Mouse (Mus musculus): ENCODE results near the gene Pip5k1b. TPM values are rescaled to one million over a fixed set of nuclear protein-coding genes. Genes with fewer than 3 reads are reported as not detected.
A peak's percentile ranks its signal among the peaks of the same experiment; 100 is the strongest.

The Pip5k1b gene
- polyA plus RNA-seq, 1 experiment from 2014 or later, result 0.77 TPM

- WGBS, result 86% methylated on average over 9 of the region's 9 CpGs
- Histone ChIP-seq H3K4me1 (no peaks in the 10 kb centered on the region; the same call in 1 of the 2 replicates), H3K4me2 (no peak overlapping the region), H3K9ac (no peak overlapping the region), H3K9me3 (no peaks in the 10 kb centered on the region), H3K27me3 (no peaks in the 10 kb centered on the region), H3K36me3 (no peaks in the 10 kb centered on the region), H3K27ac (no peak overlapping the region), H3K4me3 (no peak overlapping the region)
- ATAC-seq (ENCODE audit: insufficient number of reproducible peaks, low FRiP score, low TSS enrichment, low read depth), result no peak
These were observed 239.5 kb downstream of the Pip5k1b start for GRCm38 (mm10) chr19:24316060-24316725.

DNA sequence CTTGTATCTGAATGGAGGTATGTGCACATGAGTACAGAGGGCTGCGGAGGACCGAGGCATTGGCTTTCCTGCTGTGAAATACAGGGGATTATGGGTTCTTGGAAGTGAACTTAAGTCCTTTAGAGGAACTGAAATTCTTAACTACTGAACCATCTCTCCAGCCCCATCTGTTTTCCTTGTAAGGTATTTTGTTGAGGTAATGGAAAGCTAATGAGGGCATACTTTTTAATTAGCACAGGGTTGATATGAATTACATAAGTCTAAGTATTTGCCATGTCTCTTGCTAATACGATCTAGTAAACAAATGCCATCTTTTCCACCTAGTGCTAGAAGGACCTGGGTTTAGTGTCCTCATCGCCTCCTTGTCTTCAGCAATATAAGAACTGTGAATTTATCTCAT, 240.4 kb downstream of the Pip5k1b start:
- no peak overlapping the region for H3K4me2 ChIP-seq
- H3K9me3 ChIP-seq, result no peaks in the 10 kb centered on the region
- WGBS, result 90% methylated on average over 4 of the region's 4 CpGs
- H3K27ac ChIP-seq, result no peak overlapping the region
- no peaks in the 10 kb centered on the region for H3K36me3 ChIP-seq
- no peak overlapping the region for H3K9ac ChIP-seq
- H3K4me3 ChIP-seq, result no peak overlapping the region
- no peaks in the 10 kb centered on the region for H3K27me3 ChIP-seq
- H3K4me1 ChIP-seq, result no peaks in the 10 kb centered on the region; the same call in 1 of the 2 replicates
- ATAC-seq (ENCODE audit: insufficient number of reproducible peaks, low FRiP score, low TSS enrichment, low read depth), result no peak

GRCm38 (mm10) chr19:24314676-24315075, 241.0 kb downstream of the Pip5k1b start:
- H3K4me2 ChIP-seq, result no peak overlapping the region
- ATAC-seq (ENCODE audit: insufficient number of reproducible peaks, low FRiP score, low TSS enrichment, low read depth), result no peak
- no peaks in the 10 kb centered on the region for H3K9me3 ChIP-seq
- no peaks in the 10 kb centered on the region for H3K27me3 ChIP-seq
- no peak overlapping the region for H3K9ac ChIP-seq
- no peak overlapping the region for H3K4me3 ChIP-seq
- no peak overlapping the region for H3K27ac ChIP-seq
- WGBS, result 92% methylated on average over 11 of the region's 11 CpGs
- H3K4me1 ChIP-seq, result no peaks in the 10 kb centered on the region; the same call in 1 of the 2 replicates
- no peaks in the 10 kb centered on the region for H3K36me3 ChIP-seq

- WGBS, result 46% methylated on average over 12 of the region's 12 CpGs
- no peak overlapping the region for H3K4me2 ChIP-seq
- no peaks in the 10 kb centered on the region for H3K36me3 ChIP-seq
- H3K4me3 ChIP-seq, result no peak overlapping the region
- ATAC-seq (ENCODE audit: insufficient number of reproducible peaks, low FRiP score, low TSS enrichment, low read depth), result no peak
- H3K27me3 ChIP-seq, result no peaks in the 10 kb centered on the region
- H3K9me3 ChIP-seq, result no peaks in the 10 kb centered on the region
- H3K27ac ChIP-seq, result no peak overlapping the region
- no peak overlapping the region for H3K9ac ChIP-seq
- H3K4me1 ChIP-seq, result peaks cover 7% of the 10 kb centered on the region
These were observed 242.9 kb downstream of the Pip5k1b start for GRCm38 (mm10) chr19:24312556-24313342.

GRCm38 (mm10) chr19:24312046-24312445, 243.6 kb downstream of the Pip5k1b start:
- no peak overlapping the region for H3K27ac ChIP-seq
- H3K9me3 ChIP-seq, result no peaks in the 10 kb centered on the region
- H3K4me3 ChIP-seq, result no peak overlapping the region
- H3K27me3 ChIP-seq, result no peaks in the 10 kb centered on the region
- H3K36me3 ChIP-seq, result no peaks in the 10 kb centered on the region
- H3K4me1 ChIP-seq, result peaks cover 7% of the 10 kb centered on the region
- WGBS, result 71% methylated on average over 5 of the region's 5 CpGs
- H3K9ac ChIP-seq, result no peak overlapping the region
- H3K4me2 ChIP-seq, result no peak overlapping the region
- no peak for ATAC-seq (ENCODE audit: insufficient number of reproducible peaks, low FRiP score, low TSS enrichment, low read depth)

- ATAC-seq (ENCODE audit: insufficient number of reproducible peaks, low FRiP score, low TSS enrichment, low read depth), result no peak
- Histone ChIP-seq H3K9me3 (no peaks in the 10 kb centered on the region), H3K36me3 (no peaks in the 10 kb centered on the region), H3K27ac (no peak overlapping the region), H3K4me1 (peaks cover 7% of the 10 kb centered on the region), H3K4me2 (no peak overlapping the region), H3K9ac (no peak overlapping the region), H3K27me3 (peaks cover 2% of the 10 kb centered on the region; the same call in 1 of the 2 replicates), H3K4me3 (no peak overlapping the region)
- WGBS, result 14% methylated on average over 5 of the region's 5 CpGs
These were observed 247.4 kb downstream of the Pip5k1b start for GRCm38 (mm10) chr19:24308305-24308705.

GRCm38 (mm10) chr19:24307271-24308221, 248.1 kb downstream of the Pip5k1b start:
- no peaks in the 10 kb centered on the region for H3K36me3 ChIP-seq
- no peak overlapping the region for H3K9ac ChIP-seq
- peaks cover 7% of the 10 kb centered on the region for H3K4me1 ChIP-seq
- WGBS, result 56% methylated on average over 13 of the region's 13 CpGs
- H3K9me3 ChIP-seq, result no peaks in the 10 kb centered on the region
- no peak overlapping the region for H3K4me3 ChIP-seq
- no peak overlapping the region for H3K4me2 ChIP-seq
- no peak for ATAC-seq (ENCODE audit: insufficient number of reproducible peaks, low FRiP score, low TSS enrichment, low read depth)
- H3K27ac ChIP-seq, result no peak overlapping the region
- H3K27me3 ChIP-seq, result peaks cover 4% of the 10 kb centered on the region; the same call in 1 of the 2 replicates

- H3K27me3 ChIP-seq, result peaks cover 4% of the 10 kb centered on the region; the same call in 1 of the 2 replicates
- peaks cover 7% of the 10 kb centered on the region for H3K4me1 ChIP-seq
- ATAC-seq (ENCODE audit: insufficient number of reproducible peaks, low FRiP score, low TSS enrichment, low read depth), result no peak
- no peak overlapping the region for H3K9ac ChIP-seq
- no peak overlapping the region for H3K4me2 ChIP-seq
- no peaks in the 10 kb centered on the region for H3K36me3 ChIP-seq
- 91% methylated on average over 5 of the region's 5 CpGs for WGBS
- H3K27ac ChIP-seq, result no peak overlapping the region
- H3K4me3 ChIP-seq, result no peak overlapping the region
- no peaks in the 10 kb centered on the region for H3K9me3 ChIP-seq
These were observed 249.3 kb downstream of the Pip5k1b start for GRCm38 (mm10) chr19:24306351-24306750.

DNA sequence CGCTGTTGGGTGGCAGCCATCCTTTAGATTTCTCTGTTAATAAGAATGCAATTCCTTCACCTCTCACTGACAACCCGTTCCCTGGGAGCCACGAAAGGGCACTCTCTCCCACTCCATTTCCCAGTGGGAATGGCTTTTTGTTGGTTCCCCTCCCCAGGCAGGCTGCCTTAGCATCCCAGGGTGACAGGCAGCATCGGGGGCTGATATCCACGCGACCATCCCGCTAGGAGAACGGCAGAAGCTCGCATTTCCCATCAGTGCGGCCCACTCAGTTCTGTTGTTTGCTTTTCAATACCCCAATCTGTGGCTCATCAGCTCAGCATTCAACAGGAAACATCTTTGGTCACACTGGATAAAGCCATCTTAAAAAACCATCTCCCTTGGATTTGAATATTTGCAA, 253.5 kb downstream of the Pip5k1b start:
- no peak overlapping the region for H3K27ac ChIP-seq
- no peak overlapping the region for H3K9ac ChIP-seq
- ATAC-seq (ENCODE audit: insufficient number of reproducible peaks, low FRiP score, low TSS enrichment, low read depth), result no peak
- no peaks in the 10 kb centered on the region for H3K4me1 ChIP-seq
- 62% methylated on average over 10 of the region's 10 CpGs for WGBS
- no peaks in the 10 kb centered on the region for H3K9me3 ChIP-seq
- H3K27me3 ChIP-seq, result peaks cover 4% of the 10 kb centered on the region; the same call in 1 of the 2 replicates
- no peak overlapping the region for H3K4me2 ChIP-seq
- H3K36me3 ChIP-seq, result no peaks in the 10 kb centered on the region
- H3K4me3 ChIP-seq, result no peak overlapping the region

- 27% methylated on average over 5 of the region's 5 CpGs for WGBS
- no peaks in the 10 kb centered on the region for H3K36me3 ChIP-seq
- H3K9me3 ChIP-seq, result no peaks in the 10 kb centered on the region
- peaks cover 4% of the 10 kb centered on the region; the same call in 1 of the 2 replicates for H3K27me3 ChIP-seq
- no peak overlapping the region for H3K4me3 ChIP-seq
- H3K4me1 ChIP-seq, result no peaks in the 10 kb centered on the region
- H3K27ac ChIP-seq, result no peak overlapping the region
- ATAC-seq (ENCODE audit: insufficient number of reproducible peaks, low FRiP score, low TSS enrichment, low read depth), result no peak
- H3K9ac ChIP-seq, result no peak overlapping the region
- H3K4me2 ChIP-seq, result no peak overlapping the region
These were observed 253.9 kb downstream of the Pip5k1b start for GRCm38 (mm10) chr19:24301768-24302148.

GRCm38 (mm10) chr19:24300994-24301767, 254.5 kb downstream of the Pip5k1b start:
- WGBS, result 7% methylated on average over 9 of the region's 9 CpGs
- Histone ChIP-seq H3K36me3 (no peaks in the 10 kb centered on the region), H3K27ac (no peak overlapping the region), H3K9ac (no peak overlapping the region), H3K4me1 (no peaks in the 10 kb centered on the region), H3K4me2 (peak overlapping the region; percentile 39), H3K4me3 (peak overlapping the region; percentile 33), H3K27me3 (peaks cover 4% of the 10 kb centered on the region; the same call in 1 of the 2 replicates), H3K9me3 (no peaks in the 10 kb centered on the region)
- ATAC-seq (ENCODE audit: insufficient number of reproducible peaks, low FRiP score, low TSS enrichment, low read depth), result 0 out of 2 replicates have a peak, but pooled peaks have one; percentile 63
